Mouse (Mus musculus): ENCODE measurements around the gene Parp11.
"Not testable (repeated sequence)": the region's sequence is repeated elsewhere in the genome, so short reads cannot be mapped to it uniquely, and the experiment has no call there.

Gene Parp11

GRCm38 (mm10) chr6:127495251-127495650 lies 48.6 kb downstream of the Parp11 start:
- no peak for DNase-seq (ENCODE audit: low spot score in 2 of 2)

- DNase-seq (ENCODE audit: low spot score in 2 of 2) = no peak
Measured at GRCm38 (mm10) chr6:127495876-127496275, 49.2 kb downstream of the Parp11 start.

GRCm38 (mm10) chr6:127496841-127497656 lies 50.4 kb downstream of the Parp11 start:
- DNase-seq (ENCODE audit: low spot score in 2 of 2) = no peak

GRCm38 (mm10) chr6:127500119-127500518 lies 53.5 kb downstream of the Parp11 start:
- DNase-seq (ENCODE audit: low spot score in 2 of 2) = no peak

GRCm38 (mm10) chr6:127500806-127501205 lies 54.2 kb downstream of the Parp11 start:
- DNase-seq (ENCODE audit: low spot score in 2 of 2) = no peak

GRCm38 (mm10) chr6:127502530-127502929 lies 55.9 kb downstream of the Parp11 start:
- DNase-seq (ENCODE audit: low spot score in 2 of 2) = peak in 1 of 2 experiments; percentile 11

GRCm38 (mm10) chr6:127513776-127514175 lies 67.1 kb downstream of the Parp11 start:
- not testable (repeated sequence) for DNase-seq (ENCODE audit: low spot score in 2 of 2)

- no peak for DNase-seq (ENCODE audit: low spot score in 2 of 2)
Measured at GRCm38 (mm10) chr6:127521176-127521575, 74.5 kb downstream of the Parp11 start.

- no peak for DNase-seq (ENCODE audit: low spot score in 2 of 2)
Measured at GRCm38 (mm10) chr6:127522326-127522725, 75.7 kb downstream of the Parp11 start.

GRCm38 (mm10) chr6:127524442-127524841 lies 77.8 kb downstream of the Parp11 start:
- DNase-seq (ENCODE audit: low spot score in 2 of 2) = peak; percentile 38 to 54

- no peak for DNase-seq (ENCODE audit: low spot score in 2 of 2)
Measured at GRCm38 (mm10) chr6:127528625-127529024, 82.0 kb downstream of the Parp11 start.

- DNase-seq (ENCODE audit: low spot score in 2 of 2) = peak; percentile 56 to 74
Measured at GRCm38 (mm10) chr6:127529451-127529850, 82.8 kb downstream of the Parp11 start.

- no peak for DNase-seq (ENCODE audit: low spot score in 2 of 2)
Measured at GRCm38 (mm10) chr6:127530206-127530605, 83.6 kb downstream of the Parp11 start.

GRCm38 (mm10) chr6:127531412-127532205 lies 85.0 kb downstream of the Parp11 start:
- DNase-seq (ENCODE audit: low spot score in 2 of 2) = no peak

- peak in 1 of 2 experiments; percentile 52 for DNase-seq (ENCODE audit: low spot score in 2 of 2)
Measured at GRCm38 (mm10) chr6:127532304-127532703, 85.7 kb downstream of the Parp11 start.

GRCm38 (mm10) chr6:127533766-127534165 lies 87.1 kb downstream of the Parp11 start:
- DNase-seq (ENCODE audit: low spot score in 2 of 2) = no peak

- DNase-seq (ENCODE audit: low spot score in 2 of 2) = no peak
Measured at GRCm38 (mm10) chr6:127537035-127537434, 90.4 kb downstream of the Parp11 start.

GRCm38 (mm10) chr6:127538118-127538517 lies 91.5 kb downstream of the Parp11 start:
- DNase-seq (ENCODE audit: low spot score in 2 of 2) = no peak

- DNase-seq (ENCODE audit: low spot score in 2 of 2) = no peak
Measured at GRCm38 (mm10) chr6:127539226-127539625, 92.6 kb downstream of the Parp11 start.

- DNase-seq (ENCODE audit: low spot score in 2 of 2) = no peak
Measured at GRCm38 (mm10) chr6:127539659-127540058, 93.0 kb downstream of the Parp11 start.

- no peak for DNase-seq (ENCODE audit: low spot score in 2 of 2)
Measured at GRCm38 (mm10) chr6:127540517-127540916, 93.9 kb downstream of the Parp11 start.

- DNase-seq (ENCODE audit: low spot score in 2 of 2) = peak; percentile 32 to 47
Measured at GRCm38 (mm10) chr6:127541617-127542374, 95.2 kb downstream of the Parp11 start.

Data from spleen, postnatal 36 days (tissue).